Mouse (Mus musculus): ENCODE measurements at regions not wholly inside any gene's neighbourhood (a gene's known extent, or its start where the extent isn't known, plus 50 kb on each side); places are given as distances from the start of the nearest gene placed in this dataset.

GRCm38 (mm10) chr10:99460847-99461445 lies 197.9 kb downstream of the Dusp6 start:
- DNase-seq (ENCODE audit: low spot score): peak; percentile 52

- peak; percentile 30 for DNase-seq (ENCODE audit: low spot score)
Measured at GRCm38 (mm10) chr10:99461446-99461966, 198.5 kb downstream of the Dusp6 start.

GRCm38 (mm10) chr10:99466695-99467094 lies 203.7 kb downstream of the Dusp6 start:
- DNase-seq (ENCODE audit: low spot score): no peak

- no peak for DNase-seq (ENCODE audit: low spot score)
Measured at GRCm38 (mm10) chr10:99467319-99467842, 204.3 kb downstream of the Dusp6 start.

GRCm38 (mm10) chr10:99468971-99469370 lies 205.9 kb downstream of the Dusp6 start:
- no peak for DNase-seq (ENCODE audit: low spot score)

GRCm38 (mm10) chr10:99471832-99472497 lies 208.9 kb downstream of the Dusp6 start:
- DNase-seq (ENCODE audit: low spot score): no peak

GRCm38 (mm10) chr10:99472806-99473205 lies 209.8 kb downstream of the Dusp6 start:
- no peak for DNase-seq (ENCODE audit: low spot score)

- no peak for DNase-seq (ENCODE audit: low spot score)
Measured at GRCm38 (mm10) chr10:99473758-99474157, 210.7 kb downstream of the Dusp6 start.

- no peak for DNase-seq (ENCODE audit: low spot score)
Measured at GRCm38 (mm10) chr10:99474546-99474945, 211.5 kb downstream of the Dusp6 start.

- DNase-seq (ENCODE audit: low spot score): no peak
Measured at GRCm38 (mm10) chr10:99476214-99476613, 213.2 kb downstream of the Dusp6 start.

GRCm38 (mm10) chr10:99476776-99477175 lies 213.7 kb downstream of the Dusp6 start:
- DNase-seq (ENCODE audit: low spot score): no peak

- DNase-seq (ENCODE audit: low spot score): no peak
Measured at GRCm38 (mm10) chr10:99480573-99480972, 217.5 kb downstream of the Dusp6 start.

GRCm38 (mm10) chr10:99482009-99482408 lies 219.0 kb downstream of the Dusp6 start:
- DNase-seq (ENCODE audit: low spot score): no peak

- DNase-seq (ENCODE audit: low spot score): no peak
Measured at GRCm38 (mm10) chr10:99488195-99489080, 225.4 kb downstream of the Dusp6 start.

GRCm38 (mm10) chr10:99511514-99512237 lies 247.8 kb downstream of the Csl start:
- DNase-seq (ENCODE audit: low spot score): no peak

GRCm38 (mm10) chr10:99517944-99518343 lies 241.5 kb downstream of the Csl start:
- no peak for DNase-seq (ENCODE audit: low spot score)

- DNase-seq (ENCODE audit: low spot score): no peak
Measured at GRCm38 (mm10) chr10:99519479-99519878, 240.0 kb downstream of the Csl start.

GRCm38 (mm10) chr10:99523817-99524216 lies 235.6 kb downstream of the Csl start:
- DNase-seq (ENCODE audit: low spot score): no peak

GRCm38 (mm10) chr10:99524273-99525212 lies 234.9 kb downstream of the Csl start:
- DNase-seq (ENCODE audit: low spot score): no peak

- no peak for DNase-seq (ENCODE audit: low spot score)
Measured at GRCm38 (mm10) chr10:99526148-99526547, 233.3 kb downstream of the Csl start.

Data from thymus, postnatal 0 days (tissue).